Mouse (Mus musculus): ENCODE measurements around the gene Zbtb22. TPM values are rescaled to one million over a fixed set of nuclear protein-coding genes. Genes with fewer than 3 reads are reported as not detected.

The Zbtb22 gene
- total RNA-seq, 1 experiment from 2014 or later: 21.4 TPM

- no peak for ATAC-seq (replicated peaks in 1 of 2; ENCODE audit: insufficient read depth in 1 of 2, low FRiP score in 2 of 2, low TSS enrichment in 1 of 2, low read depth in 1 of 2, poor library complexity in 2 of 2, severe bottlenecking in 2 of 2)
Measured at GRCm38 (mm10) chr17:33916847-33917655, 1.3 kb downstream of the Zbtb22 start.

- ATAC-seq (replicated peaks in 1 of 2; ENCODE audit: insufficient read depth in 1 of 2, low FRiP score in 2 of 2, low TSS enrichment in 1 of 2, low read depth in 1 of 2, poor library complexity in 2 of 2, severe bottlenecking in 2 of 2): no peak
Measured at GRCm38 (mm10) chr17:33917656-33918292, 2.1 kb downstream of the Zbtb22 start.

- ATAC-seq (replicated peaks in 1 of 2; ENCODE audit: insufficient read depth in 1 of 2, low FRiP score in 2 of 2, low TSS enrichment in 1 of 2, low read depth in 1 of 2, poor library complexity in 2 of 2, severe bottlenecking in 2 of 2): no peak
Measured at GRCm38 (mm10) chr17:33918293-33919203, 2.8 kb downstream of the Zbtb22 start.

- peak; percentile 61 to 70 for ATAC-seq (replicated peaks in 1 of 2; ENCODE audit: insufficient read depth in 1 of 2, low FRiP score in 2 of 2, low TSS enrichment in 1 of 2, low read depth in 1 of 2, poor library complexity in 2 of 2, severe bottlenecking in 2 of 2)
Measured at GRCm38 (mm10) chr17:33919351-33920281, 3.9 kb downstream of the Zbtb22 start.

GRCm38 (mm10) chr17:33920282-33921097 is 4.8 kb downstream of the Zbtb22 start:
- peak; percentile 30 to 48; a peak in 1 of 4 replicates for ATAC-seq (replicated peaks in 1 of 2; ENCODE audit: insufficient read depth in 1 of 2, low FRiP score in 2 of 2, low TSS enrichment in 1 of 2, low read depth in 1 of 2, poor library complexity in 2 of 2, severe bottlenecking in 2 of 2)

- no peak for ATAC-seq (replicated peaks in 1 of 2; ENCODE audit: insufficient read depth in 1 of 2, low FRiP score in 2 of 2, low TSS enrichment in 1 of 2, low read depth in 1 of 2, poor library complexity in 2 of 2, severe bottlenecking in 2 of 2)
Measured at GRCm38 (mm10) chr17:33921361-33921760, 5.7 kb downstream of the Zbtb22 start.

- ATAC-seq (replicated peaks in 1 of 2; ENCODE audit: insufficient read depth in 1 of 2, low FRiP score in 2 of 2, low TSS enrichment in 1 of 2, low read depth in 1 of 2, poor library complexity in 2 of 2, severe bottlenecking in 2 of 2): no peak
Measured at GRCm38 (mm10) chr17:33924577-33925283, 9.0 kb downstream of the Zbtb22 start.

GRCm38 (mm10) chr17:33925406-33926116 is 9.9 kb downstream of the Zbtb22 start:
- no peak for ATAC-seq (replicated peaks in 1 of 2; ENCODE audit: insufficient read depth in 1 of 2, low FRiP score in 2 of 2, low TSS enrichment in 1 of 2, low read depth in 1 of 2, poor library complexity in 2 of 2, severe bottlenecking in 2 of 2)

- ATAC-seq (replicated peaks in 1 of 2; ENCODE audit: insufficient read depth in 1 of 2, low FRiP score in 2 of 2, low TSS enrichment in 1 of 2, low read depth in 1 of 2, poor library complexity in 2 of 2, severe bottlenecking in 2 of 2): no peak
Measured at GRCm38 (mm10) chr17:33926207-33926932, 10.7 kb downstream of the Zbtb22 start.

- ATAC-seq (replicated peaks in 1 of 2; ENCODE audit: insufficient read depth in 1 of 2, low FRiP score in 2 of 2, low TSS enrichment in 1 of 2, low read depth in 1 of 2, poor library complexity in 2 of 2, severe bottlenecking in 2 of 2): no peak
Measured at GRCm38 (mm10) chr17:33928251-33928947, 12.7 kb downstream of the Zbtb22 start.

GRCm38 (mm10) chr17:33929371-33930279 is 13.9 kb downstream of the Zbtb22 start, which contains the start of gene Rgl2:
TSS of gene Rgl2 (plus strand) at chr17:33929543.
- peak; percentile 65 to 77 for ATAC-seq (replicated peaks in 1 of 2; ENCODE audit: insufficient read depth in 1 of 2, low FRiP score in 2 of 2, low TSS enrichment in 1 of 2, low read depth in 1 of 2, poor library complexity in 2 of 2, severe bottlenecking in 2 of 2)

GRCm38 (mm10) chr17:33930280-33931158 is 14.8 kb downstream of the Zbtb22 start:
- no peak for ATAC-seq (replicated peaks in 1 of 2; ENCODE audit: insufficient read depth in 1 of 2, low FRiP score in 2 of 2, low TSS enrichment in 1 of 2, low read depth in 1 of 2, poor library complexity in 2 of 2, severe bottlenecking in 2 of 2)

Data from hematopoietic stem cell, adult 5-6 weeks (primary cell).